ENCODE assay signal across 8 mouse cellular contexts in the genomic region with DNA sequence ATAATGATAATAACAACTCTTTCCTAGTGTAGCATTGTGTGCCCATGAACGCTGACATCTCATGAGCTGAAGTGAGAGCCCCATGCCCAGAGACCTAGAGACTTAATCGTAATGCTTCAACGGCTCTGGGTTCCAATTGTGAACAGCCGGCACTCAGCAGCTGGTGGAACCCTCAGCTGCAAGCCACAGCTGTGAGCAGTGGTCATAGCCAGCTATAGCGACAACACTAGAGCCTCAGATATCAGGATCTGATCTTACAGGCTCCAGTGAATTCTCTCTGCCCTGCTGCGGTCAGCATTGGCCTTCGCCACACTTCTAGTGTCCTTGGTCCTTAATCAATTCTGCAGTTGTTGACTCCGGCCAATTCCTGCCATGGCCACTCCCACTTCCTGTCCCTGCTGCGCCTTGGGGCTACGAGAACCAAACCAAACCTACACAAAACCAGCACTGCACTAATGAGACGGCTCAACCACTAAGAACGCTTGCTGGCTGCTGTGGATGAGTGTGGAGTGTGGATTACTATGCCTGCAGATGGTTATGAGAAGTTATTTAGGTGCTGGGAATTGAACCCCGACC. TPM values are rescaled to one million over a fixed set of nuclear protein-coding genes. Genes with fewer than 3 reads are reported as not detected.
A peak's percentile ranks its signal among the peaks of the same experiment; 100 is the strongest.
DNase-seq lines count a peak whose midpoint lies in the region; ATAC-seq and TF ChIP-seq lines count a peak whose summit lies in the region.

No protein-coding gene starts in this region.

- peak overlapping the region; percentile 41 for H3K4me3 ChIP-seq in gastrocnemius, adult 2 months
- H3K4me3 ChIP-seq in midbrain, embryonic 11.5 days (ENCODE audit: low read depth, low read length), result no peak overlapping the region
- no peak overlapping the region for H3K4me3 ChIP-seq in midbrain, embryonic 13.5 days (replicated peaks)

- WGBS in midbrain, embryonic 11.5 days, result 84% methylated on average over 13 of the region's 13 CpGs
- WGBS in midbrain, embryonic 13.5 days, result 81% methylated on average over 13 of the region's 13 CpGs

- TF ChIP-seq CTCF in gastrocnemius, adult 2 months (IDR thresholded peaks at IDR 0.05), result no peak

- H3K4me2 ChIP-seq in midbrain, embryonic 11.5 days, result no peak overlapping the region
- H3K4me2 ChIP-seq in midbrain, embryonic 13.5 days (replicated peaks), result no peak overlapping the region

- no peaks in the 10 kb centered on the region for H3K27me3 ChIP-seq in midbrain, embryonic 11.5 days (ENCODE audit: control insufficient read depth, insufficient read depth, low read length)
- no peaks in the 10 kb centered on the region for H3K27me3 ChIP-seq in midbrain, embryonic 13.5 days

- peak; percentile 81 for DNase-seq in adrenal gland, adult 2 months
- peak; percentile 65 for DNase-seq in gastrocnemius, adult 2 months
- DNase-seq in kidney, adult 8-10 months, result peak; percentile 61 to 65
- DNase-seq in lung, postnatal 14 days, result peak; percentile 27
- no peak for DNase-seq in frontal cortex, postnatal 14 days (ENCODE audit: low spot score in 2 of 2)
- no peak for DNase-seq in midbrain, embryonic 11.5 days (ENCODE audit: low spot score, missing footprints)
- no peak for DNase-seq in layer of hippocampus, postnatal 36 days

- no peaks in the 10 kb centered on the region for H3K4me1 ChIP-seq in midbrain, embryonic 11.5 days (ENCODE audit: control insufficient read depth, insufficient read depth, low read length)
- H3K4me1 ChIP-seq in midbrain, embryonic 13.5 days (replicated peaks), result no peaks in the 10 kb centered on the region

- ATAC-seq in midbrain, embryonic 11.5 days (ENCODE audit: low FRiP score), result no peak
- ATAC-seq in midbrain, embryonic 13.5 days, result no peak

- peak overlapping the region; percentile 94 for H3K27ac ChIP-seq in gastrocnemius, adult 2 months
- H3K27ac ChIP-seq in midbrain, embryonic 11.5 days (ENCODE audit: low read depth, low read length), result no peak overlapping the region
- H3K27ac ChIP-seq in midbrain, embryonic 13.5 days, result no peak overlapping the region

- intact Hi-C loops in gastrocnemius, adult 2 months (cut with DNase I), result no loop called here

- no peak overlapping the region for H3K9ac ChIP-seq in midbrain, embryonic 11.5 days (ENCODE audit: low read length)
- H3K9ac ChIP-seq in midbrain, embryonic 13.5 days (replicated peaks), result no peak overlapping the region

- no peaks in the 10 kb centered on the region for H3K9me3 ChIP-seq in midbrain, embryonic 11.5 days (ENCODE audit: control insufficient read depth, low read length)
- no peaks in the 10 kb centered on the region for H3K9me3 ChIP-seq in midbrain, embryonic 13.5 days

- no peaks in the 10 kb centered on the region for H3K36me3 ChIP-seq in midbrain, embryonic 11.5 days (ENCODE audit: control insufficient read depth, insufficient read depth, low read length)
- no peaks in the 10 kb centered on the region for H3K36me3 ChIP-seq in midbrain, embryonic 13.5 days

RNA-seq across cellular contexts. Expression of a gene that starts 11.5 kb away (rescaled TPM):
- total RNA-seq in adrenal gland, adult 2 months (2021), result 100 to 1,000 TPM; 102 to 104 TPM
- 26.0 and 41.0 TPM in 2 replicates for polyA plus RNA-seq in adrenal gland, adult 2 months (2012; rRNA removed)
- 10 to 100 TPM; 29.2 to 34.4 TPM for total RNA-seq in gastrocnemius, adult 2 months (2021)
- 124 and 132 TPM in 2 replicates for polyA plus RNA-seq in midbrain, embryonic 11.5 days (2014; fragmentation: Nextera tagmentation; extraction: Ambion mirVana)
- 100 to 1,000 TPM; 238 to 252 TPM for total RNA-seq in layer of hippocampus, postnatal 36 days (2021)
- polyA plus RNA-seq in midbrain, embryonic 13.5 days (2015; fragmentation: Nextera tagmentation; extraction: Ambion mirVana), result 159 TPM in 2 replicates

RNA-seq across cellular contexts. Expression of a gene that starts 25.2 kb away (rescaled TPM):
- 100 to 1,000 TPM; 333 to 380 TPM for total RNA-seq in adrenal gland, adult 2 months (2021)
- 73.9 and 76.1 TPM in 2 replicates for polyA plus RNA-seq in adrenal gland, adult 2 months (2012; rRNA removed)
- total RNA-seq in gastrocnemius, adult 2 months (2021), result 100 to 1,000 TPM; 475 to 511 TPM
- 1,266 and 1,289 TPM in 2 replicates for polyA plus RNA-seq in midbrain, embryonic 11.5 days (2014; fragmentation: Nextera tagmentation; extraction: Ambion mirVana)
- total RNA-seq in layer of hippocampus, postnatal 36 days (2021), result 100 to 1,000 TPM; 254 to 269 TPM
- polyA plus RNA-seq in midbrain, embryonic 13.5 days (2015; fragmentation: Nextera tagmentation; extraction: Ambion mirVana), result 700 and 708 TPM in 2 replicates

RNA-seq across cellular contexts. Expression of a gene that starts 37.6 kb away (rescaled TPM):
- 10 to 100 TPM; 44.4 to 55.6 TPM for total RNA-seq in adrenal gland, adult 2 months (2021)
- 3.1 and 3.8 TPM in 2 replicates for polyA plus RNA-seq in adrenal gland, adult 2 months (2012; rRNA removed)
- total RNA-seq in gastrocnemius, adult 2 months (2021), result 10 to 100 TPM; 17.7 to 21.1 TPM
- 66.4 and 71.5 TPM in 2 replicates for polyA plus RNA-seq in midbrain, embryonic 11.5 days (2014; fragmentation: Nextera tagmentation; extraction: Ambion mirVana)
- 10 to 100 TPM; 29.6 to 30.0 TPM for total RNA-seq in layer of hippocampus, postnatal 36 days (2021)
- 34.4 and 36.9 TPM in 2 replicates for polyA plus RNA-seq in midbrain, embryonic 13.5 days (2015; fragmentation: Nextera tagmentation; extraction: Ambion mirVana)

RNA-seq across cellular contexts. Expression of a gene that starts 37.6 kb away (rescaled TPM):
- total RNA-seq in adrenal gland, adult 2 months (2021), result 10 to 100 TPM; 21.5 to 22.4 TPM
- 15.4 and 22.3 TPM in 2 replicates for polyA plus RNA-seq in adrenal gland, adult 2 months (2012; rRNA removed)
- 1 to 10 TPM; 5.9 to 6.4 TPM for total RNA-seq in gastrocnemius, adult 2 months (2021)
- 42.8 and 47.6 TPM in 2 replicates for polyA plus RNA-seq in midbrain, embryonic 11.5 days (2014; fragmentation: Nextera tagmentation; extraction: Ambion mirVana)
- 10 to 100 TPM; 24.3 to 28.4 TPM for total RNA-seq in layer of hippocampus, postnatal 36 days (2021)
- 40.3 and 42.7 TPM in 2 replicates for polyA plus RNA-seq in midbrain, embryonic 13.5 days (2015; fragmentation: Nextera tagmentation; extraction: Ambion mirVana)

RNA-seq across cellular contexts. Expression of a gene that starts 40.6 kb away (rescaled TPM):
- total RNA-seq in adrenal gland, adult 2 months (2021), result 1 to 10 TPM; 2.5 TPM
- polyA plus RNA-seq in adrenal gland, adult 2 months (2012; rRNA removed), result 0.02 and 0.15 TPM in 2 replicates
- 1 to 10 TPM in 1 of 2 experiments, under 1 TPM in 1; 0.45 to 1.7 TPM for total RNA-seq in gastrocnemius, adult 2 months (2021)
- 1.9 and 4.0 TPM in 2 replicates for polyA plus RNA-seq in midbrain, embryonic 11.5 days (2014; fragmentation: Nextera tagmentation; extraction: Ambion mirVana)
- total RNA-seq in layer of hippocampus, postnatal 36 days (2021), result 1 to 10 TPM; 1.8 to 3.4 TPM
- polyA plus RNA-seq in midbrain, embryonic 13.5 days (2015; fragmentation: Nextera tagmentation; extraction: Ambion mirVana), result 3.2 and 3.3 TPM in 2 replicates

Comparison
In these comparisons a context has a peak if more than half of its experiments do, and no peak if none do; other contexts are left out.
1. DNase-seq: peak in adrenal gland, adult 2 months (single experiment), gastrocnemius, adult 2 months (single experiment), kidney, adult 8-10 months (2 of 2) and lung, postnatal 14 days (single experiment); none in frontal cortex, postnatal 14 days (0 of 2), midbrain, embryonic 11.5 days (single experiment) and layer of hippocampus, postnatal 36 days (0 of 2).